Mouse (Mus musculus): Measurements from ENCODE around the gene Gusb.

The Gusb gene

DNA sequence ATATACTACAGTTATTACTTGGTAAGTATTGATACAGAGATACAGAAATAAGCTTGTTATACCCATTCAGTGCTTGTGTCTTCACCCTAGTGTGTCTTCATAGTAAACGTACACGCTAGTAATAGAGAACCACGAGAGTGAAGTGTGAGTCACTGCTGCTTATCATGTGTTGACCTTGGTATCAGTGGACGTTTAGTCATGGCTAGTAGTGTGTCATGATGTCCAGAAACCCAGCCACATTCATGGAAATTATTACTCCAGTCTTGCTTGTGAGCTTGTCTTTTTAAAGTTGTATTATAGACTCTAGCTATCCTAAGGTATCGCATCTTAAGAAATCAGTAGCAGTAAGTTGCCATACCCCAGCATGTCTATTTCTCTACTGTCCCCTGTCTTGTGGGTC lies 24.2 kb downstream of the Gusb start:
- DNase-seq (ENCODE audit: inconsistent age in 2 of 2, low spot score in 1 of 2) = peak; percentile 59 to 82

DNA sequence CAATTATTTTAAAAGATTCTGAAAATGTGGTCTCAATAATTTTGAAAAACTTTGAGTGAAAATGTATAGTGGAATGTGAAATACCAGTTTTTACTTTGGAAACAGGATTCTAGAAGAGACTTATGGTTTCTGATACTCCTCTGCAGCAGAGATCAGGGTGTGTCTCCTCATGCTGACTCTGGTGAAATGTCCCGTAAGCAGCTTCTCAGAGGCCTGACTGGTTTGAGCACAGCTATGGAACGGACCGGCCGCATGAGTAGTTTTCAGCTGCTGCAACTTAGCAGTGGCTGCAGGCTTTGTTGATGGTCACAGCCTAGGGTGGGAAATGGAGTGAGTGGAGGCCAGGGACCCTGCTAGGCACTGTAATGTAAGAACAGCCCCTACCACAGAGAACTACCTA lies 25.1 kb downstream of the Gusb start:
- DNase-seq (ENCODE audit: inconsistent age in 2 of 2, low spot score in 1 of 2) = no peak

DNA sequence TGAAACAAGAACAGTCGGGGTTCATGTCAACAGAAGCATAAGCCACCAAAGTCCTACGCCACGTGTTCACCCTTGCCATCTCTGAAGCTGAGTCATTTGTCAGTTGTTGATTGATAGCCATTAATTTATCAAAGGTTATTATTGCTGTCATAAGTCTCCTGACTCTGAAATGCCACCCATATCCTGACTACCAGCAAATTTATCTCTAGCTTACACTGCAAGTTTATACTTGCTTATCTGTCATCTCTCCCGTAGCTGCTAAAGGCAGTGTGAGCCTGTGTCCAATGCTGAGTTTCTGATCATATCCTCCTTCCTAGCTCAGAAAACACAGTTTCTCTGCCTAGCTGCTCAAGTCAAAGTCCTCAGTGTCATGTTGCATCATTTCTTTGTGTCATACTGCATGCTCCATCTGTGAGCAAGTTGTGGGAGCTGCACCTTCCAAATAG lies 28.0 kb downstream of the Gusb start:
- DNase-seq (ENCODE audit: inconsistent age in 2 of 2, low spot score in 1 of 2) = peak in 1 of 2 experiments; percentile 68

- DNase-seq (ENCODE audit: inconsistent age in 2 of 2, low spot score in 1 of 2) = no peak
Measured at GRCm38 (mm10) chr5:129974354-129974753, 28.5 kb downstream of the Gusb start.

- DNase-seq (ENCODE audit: inconsistent age in 2 of 2, low spot score in 1 of 2) = peak in 1 of 2 experiments; percentile 43
Measured at GRCm38 (mm10) chr5:129971491-129971890, 31.4 kb downstream of the Gusb start.

DNA sequence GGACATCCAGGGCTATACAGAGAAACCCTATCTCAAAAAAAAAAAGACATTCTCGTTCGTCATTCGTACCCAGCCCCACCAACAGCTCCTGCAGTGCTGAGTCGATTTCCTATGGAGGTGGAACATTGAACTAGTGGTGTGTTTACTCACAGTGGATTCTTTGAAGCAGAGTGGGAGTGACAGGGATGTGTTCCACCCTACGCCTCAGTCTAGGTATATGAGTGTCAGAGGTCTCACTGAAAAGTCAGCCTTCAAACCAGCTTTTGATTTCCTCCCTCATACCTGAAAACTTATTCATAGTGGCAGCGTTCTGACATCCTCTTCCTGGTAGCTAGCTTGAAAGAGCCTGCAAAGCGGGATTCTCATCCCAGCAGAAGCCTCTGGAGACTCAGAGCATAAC lies 34.4 kb downstream of the Gusb start:
- no peak for DNase-seq (ENCODE audit: inconsistent age in 2 of 2, low spot score in 1 of 2)

GRCm38 (mm10) chr5:129966448-129966847 lies 36.4 kb downstream of the Gusb start:
- DNase-seq (ENCODE audit: inconsistent age in 2 of 2, low spot score in 1 of 2) = no peak

DNA sequence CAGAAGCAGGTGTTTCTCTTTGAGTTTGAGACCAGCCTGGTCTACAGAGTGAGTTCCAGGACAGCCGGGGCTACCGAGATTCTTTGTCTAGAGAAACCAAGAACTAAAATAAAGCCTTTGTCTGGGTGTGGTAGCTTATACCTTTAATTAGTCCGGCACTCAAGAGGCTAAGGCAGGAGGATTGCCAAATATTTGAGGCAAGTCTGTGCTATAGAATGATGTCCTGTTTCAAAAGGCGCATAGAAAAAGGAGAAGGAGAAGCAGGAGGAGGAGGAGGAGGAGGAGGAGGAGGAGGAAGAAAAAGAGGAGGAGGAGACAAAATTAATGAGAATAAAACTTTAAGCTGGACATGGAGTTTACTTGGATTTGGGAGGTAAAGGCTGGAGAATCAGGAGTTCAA lies 39.6 kb downstream of the Gusb start:
- no peak for DNase-seq (ENCODE audit: inconsistent age in 2 of 2, low spot score in 1 of 2)

- no peak for DNase-seq (ENCODE audit: inconsistent age in 2 of 2, low spot score in 1 of 2)
Measured at GRCm38 (mm10) chr5:129955792-129956191, 47.1 kb downstream of the Gusb start.

GRCm38 (mm10) chr5:129954473-129955254 lies 48.2 kb downstream of the Gusb start:
- peak in 1 of 2 experiments; percentile 56 for DNase-seq (ENCODE audit: inconsistent age in 2 of 2, low spot score in 1 of 2)

DNA sequence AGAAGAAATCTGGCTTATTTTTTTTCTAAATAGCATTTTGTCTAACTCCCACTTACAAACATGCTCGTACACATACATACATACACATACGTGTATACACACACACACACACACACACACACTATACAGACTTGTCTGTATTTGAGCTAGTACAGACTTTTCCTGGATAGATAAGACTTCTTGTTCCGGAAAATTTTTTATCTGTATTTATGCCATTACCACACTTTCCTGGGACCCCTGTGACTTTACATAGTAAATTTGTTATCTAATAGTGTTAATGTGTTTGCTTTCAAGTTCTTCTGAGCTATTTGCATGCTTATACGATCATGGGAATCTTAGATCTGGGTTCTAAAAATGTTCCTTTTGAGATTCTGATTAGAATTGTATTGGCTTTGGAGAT lies 50.7 kb downstream of the Gusb start:
- no peak for DNase-seq (ENCODE audit: inconsistent age in 2 of 2, low spot score in 1 of 2)

DNA sequence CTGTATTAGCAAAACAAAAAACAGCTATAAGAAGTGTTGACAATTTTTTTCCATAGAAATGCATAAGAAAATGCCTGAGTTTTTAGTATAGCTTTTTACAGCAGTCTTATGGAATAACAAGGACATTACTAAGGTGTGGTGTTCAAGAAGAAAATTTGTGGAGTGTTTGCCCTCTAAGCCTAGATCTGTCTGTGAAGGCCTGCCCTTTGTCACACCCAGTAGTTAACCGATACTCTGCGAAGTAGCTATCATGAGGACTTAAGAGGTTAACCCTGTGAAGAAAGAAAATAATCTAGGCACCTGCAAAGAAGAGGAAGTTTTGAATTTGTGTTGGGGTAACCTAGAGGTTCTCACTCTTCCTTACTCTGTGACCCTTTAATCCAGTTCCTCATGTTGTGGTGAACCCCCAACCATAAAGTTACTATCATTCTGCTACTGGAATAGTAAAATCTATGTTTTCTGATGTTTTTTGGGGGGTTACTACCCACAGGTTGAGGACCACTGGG lies 55.3 kb downstream of the Gusb start:
- DNase-seq (ENCODE audit: inconsistent age in 2 of 2, low spot score in 1 of 2) = no peak

- no peak for DNase-seq (ENCODE audit: inconsistent age in 2 of 2, low spot score in 1 of 2)
Measured at GRCm38 (mm10) chr5:129943402-129943801, 59.4 kb downstream of the Gusb start.

DNA sequence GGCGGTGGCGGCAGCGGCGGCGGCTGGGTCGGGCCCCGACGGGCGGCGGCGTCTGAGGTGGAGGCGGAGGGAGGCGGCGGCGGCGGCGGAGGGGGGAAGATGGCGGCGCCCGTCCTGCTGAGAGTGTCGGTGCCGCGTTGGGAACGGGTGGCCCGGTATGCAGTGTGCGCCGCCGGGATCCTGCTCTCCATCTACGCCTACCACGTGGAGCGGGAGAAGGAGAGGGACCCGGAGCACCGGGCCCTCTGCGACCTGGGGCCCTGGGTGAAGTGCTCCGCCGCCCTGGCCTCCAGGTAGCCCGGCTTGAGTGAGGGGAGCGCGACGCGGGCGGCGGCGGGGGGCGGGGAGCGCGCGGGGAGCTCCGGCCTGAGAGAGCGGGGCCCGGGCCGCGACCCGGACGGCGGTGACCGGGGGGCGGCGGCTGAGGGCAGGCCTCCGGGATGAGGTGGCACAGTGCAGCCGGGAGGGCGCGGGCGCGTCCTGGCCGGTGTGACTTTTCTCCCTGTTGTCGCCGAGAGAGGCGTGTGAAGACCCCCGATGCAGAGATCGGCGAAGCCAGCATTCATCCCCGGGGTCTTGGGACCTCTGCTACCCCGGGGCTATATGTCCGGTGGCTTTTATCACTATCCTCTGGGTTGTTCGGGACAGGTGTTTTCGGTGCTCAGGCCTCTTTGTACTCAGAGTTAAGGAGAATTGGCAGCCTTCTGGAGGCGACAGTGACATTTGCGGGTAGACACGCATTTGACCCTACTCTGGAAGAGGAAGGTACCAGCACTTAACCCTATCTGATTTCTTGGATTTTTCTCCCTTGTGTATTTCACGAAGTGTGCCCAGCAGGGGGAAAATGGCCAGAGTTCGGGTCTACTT lies 60.5 kb downstream of the Gusb start:
- DNase-seq (ENCODE audit: inconsistent age in 2 of 2, low spot score in 1 of 2) = peak; percentile 73 to 86

DNA sequence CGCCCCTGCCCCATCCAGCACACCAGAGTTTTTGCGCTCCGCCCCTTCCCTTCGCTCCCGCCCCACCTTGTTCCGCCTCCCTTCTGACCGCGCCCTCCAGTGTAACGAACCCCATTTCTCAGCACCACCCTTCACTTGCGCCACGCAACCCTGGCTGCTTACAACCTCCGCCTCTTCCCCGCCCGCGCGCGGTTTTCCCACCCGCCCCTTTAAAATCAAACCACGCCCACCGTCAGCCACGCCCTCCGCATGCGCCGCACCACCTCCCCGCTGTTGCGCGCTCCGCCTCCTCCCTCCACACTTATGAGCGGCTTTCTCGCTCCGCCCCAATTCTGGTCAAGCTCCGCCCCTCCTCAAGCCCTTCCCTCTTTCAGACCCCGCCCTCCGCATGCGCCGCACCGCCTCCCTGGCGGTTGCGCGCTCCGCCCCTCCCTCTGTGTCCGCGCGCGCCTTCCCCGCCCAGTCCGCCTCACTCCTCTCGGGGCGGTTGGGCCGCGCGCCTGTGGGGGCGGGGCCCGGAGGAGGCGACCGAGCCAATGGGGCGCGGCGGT lies 61.3 kb downstream of the Gusb start, which contains the start of gene Vkorc1l1:
Gene Vkorc1l1 (plus strand): TSS at position 476 of the 551 bp plus-strand sequence.
- DNase-seq (ENCODE audit: inconsistent age in 2 of 2, low spot score in 1 of 2) = peak; percentile 99 to 100

DNA sequence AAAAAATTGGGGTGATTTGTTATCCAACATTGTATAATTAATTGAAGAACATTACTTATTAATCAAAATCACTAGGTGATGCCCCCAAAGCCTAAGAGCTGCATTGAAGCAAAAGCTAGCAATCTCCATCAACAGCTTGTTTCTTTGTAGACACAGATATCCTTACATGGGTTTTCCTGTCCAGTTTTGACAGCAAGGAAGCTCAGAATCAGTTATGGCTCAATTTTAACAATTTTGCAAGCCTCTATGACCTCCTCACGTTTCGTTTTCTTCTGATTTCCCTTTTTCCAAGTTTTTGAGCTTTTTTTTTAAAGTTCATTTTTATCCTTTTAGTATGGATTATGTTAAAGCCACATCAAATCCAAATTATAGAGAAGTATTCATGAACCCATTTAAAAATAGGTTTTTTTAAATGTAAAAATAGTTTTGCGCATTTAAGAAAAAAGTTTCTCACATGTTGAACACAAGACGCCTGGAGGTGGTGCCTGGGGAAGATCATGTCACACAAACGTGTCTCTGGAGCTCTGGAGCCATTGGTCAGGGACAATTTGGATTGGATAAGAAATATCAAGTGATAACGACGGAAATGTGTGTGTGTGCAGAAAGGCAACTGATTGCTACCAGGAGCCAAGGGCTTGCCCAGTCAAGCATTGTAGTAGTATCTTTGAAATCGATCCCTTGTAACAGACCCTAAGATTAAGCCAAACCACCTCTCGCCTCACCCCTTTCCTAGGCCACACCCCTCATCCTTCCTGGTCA lies 61.9 kb downstream of the Gusb start:
- DNase-seq (ENCODE audit: inconsistent age in 2 of 2, low spot score in 1 of 2) = peak in 1 of 2 experiments; percentile 43

- peak in 1 of 2 experiments; percentile 49 for DNase-seq (ENCODE audit: inconsistent age in 2 of 2, low spot score in 1 of 2)
Measured at GRCm38 (mm10) chr5:129940281-129940680, 62.6 kb downstream of the Gusb start.
